Mouse (Mus musculus) urinary bladder, postnatal 36 days (tissue): ENCODE data around the gene Ndrg2.
"Not testable (repeated sequence)": the region's sequence is repeated elsewhere in the genome, so short reads cannot be mapped to it uniquely, and the experiment has no call there.

ENCODE experiments used
- DNase-seq, 2 experiments: peaks; one replicate each; pipeline ENCODE4 v3.0.0; 2022; ENCODE audit warnings: low spot score in 2 of 2, mixed read lengths in 1 of 2

The Ndrg2 gene

DNA sequence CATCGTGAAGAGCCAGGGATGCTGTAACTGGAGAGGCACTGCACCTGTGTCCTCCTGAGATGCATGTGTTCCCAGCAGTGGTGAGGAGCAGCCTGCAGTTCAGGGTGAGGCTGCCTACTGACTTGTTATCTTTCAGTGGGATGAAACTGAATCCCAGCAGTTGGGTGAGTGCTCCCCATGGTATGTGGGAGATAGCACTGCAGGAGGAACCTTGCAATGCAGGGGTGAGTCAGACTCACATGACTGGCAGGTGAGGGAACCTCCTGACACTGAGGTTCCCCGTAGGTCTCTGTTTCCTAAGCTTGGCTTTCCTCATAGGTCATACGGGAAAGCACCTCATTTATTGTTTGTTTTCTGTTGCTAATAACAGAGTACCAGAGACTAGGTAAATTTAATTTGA, 36.4 kb downstream of the Ndrg2 start:
- no peak for DNase-seq

DNA sequence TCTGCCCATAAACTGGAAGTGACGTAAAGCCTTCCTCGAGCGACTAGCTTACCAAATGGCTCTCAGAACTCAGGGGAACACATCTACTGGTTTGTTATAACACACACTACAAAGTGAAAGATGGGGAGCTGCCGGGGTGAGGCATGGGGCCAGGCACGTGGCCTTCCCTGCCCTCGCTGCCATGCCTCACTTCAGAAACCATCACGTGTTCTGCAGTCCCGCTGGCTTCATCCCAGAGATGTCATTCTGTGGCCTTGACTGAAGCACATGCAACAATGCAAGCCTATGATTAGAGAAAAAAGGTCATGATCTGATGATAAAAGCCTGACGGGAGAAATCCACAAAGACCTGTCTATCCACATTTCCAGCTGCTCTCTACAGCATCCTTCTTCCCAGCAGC, 42.2 kb downstream of the Ndrg2 start:
- DNase-seq = no peak

DNA sequence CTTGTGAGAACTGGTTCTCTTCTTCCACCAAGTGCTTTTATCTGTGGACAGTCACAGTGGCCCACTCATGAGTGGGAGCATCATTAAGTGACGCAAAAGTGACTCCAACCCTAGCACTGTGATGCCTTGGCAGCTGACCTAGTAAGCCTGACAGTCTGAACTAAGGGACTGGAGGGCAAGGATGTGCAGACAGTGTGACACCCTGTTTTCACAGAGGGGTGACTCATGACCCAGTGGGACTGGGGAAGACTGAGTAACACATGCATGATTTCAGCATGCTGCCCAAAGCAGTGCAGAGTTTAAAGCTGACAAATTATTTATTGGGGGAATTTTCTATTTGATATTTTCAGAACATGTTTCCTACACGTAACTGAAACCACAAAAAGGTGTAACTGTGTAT, 43.2 kb downstream of the Ndrg2 start:
- DNase-seq = no peak

DNA sequence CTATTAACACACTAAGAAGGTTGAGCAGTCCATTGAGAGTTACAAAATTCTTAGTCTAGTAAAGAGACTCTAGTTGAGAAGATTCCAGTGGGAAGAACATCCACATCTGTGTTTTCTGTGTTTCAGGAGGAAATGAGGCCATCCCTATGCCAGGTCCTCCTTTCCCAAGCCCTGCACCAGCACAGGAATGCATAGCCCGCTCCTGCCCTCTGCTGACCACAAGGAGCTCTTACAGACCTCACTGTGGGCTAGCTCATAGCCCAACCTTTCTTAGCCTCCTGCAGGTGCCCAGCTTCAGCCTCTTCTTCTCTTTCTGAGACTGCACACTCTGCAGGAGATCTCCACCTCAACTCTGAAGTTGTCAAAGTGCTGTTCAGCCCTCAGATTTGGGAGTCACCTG, 50.4 kb downstream of the Ndrg2 start:
- not testable (repeated sequence) for DNase-seq

DNA sequence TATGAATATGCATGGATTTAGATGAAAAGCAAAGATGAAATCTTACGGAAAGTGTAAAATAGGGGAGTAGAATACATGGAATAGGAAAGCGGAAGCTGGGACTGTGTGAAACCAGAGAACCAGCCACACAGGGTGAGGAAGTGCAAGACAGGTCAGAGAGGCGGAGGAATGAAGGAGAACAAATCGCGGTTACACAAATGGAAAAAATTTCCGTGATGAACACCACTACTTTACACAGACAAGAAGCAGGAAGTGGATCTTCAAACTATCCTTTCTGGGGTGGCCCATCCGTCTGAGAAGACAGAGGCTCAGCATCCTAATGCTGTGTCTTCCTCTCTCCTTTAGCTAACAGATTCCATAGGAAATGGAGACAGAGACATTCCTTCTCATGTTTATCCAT, 58.7 kb downstream of the Ndrg2 start:
- not testable (repeated sequence) for DNase-seq
